Mouse (Mus musculus): ENCODE results near the gene Fam53b.

DNA sequence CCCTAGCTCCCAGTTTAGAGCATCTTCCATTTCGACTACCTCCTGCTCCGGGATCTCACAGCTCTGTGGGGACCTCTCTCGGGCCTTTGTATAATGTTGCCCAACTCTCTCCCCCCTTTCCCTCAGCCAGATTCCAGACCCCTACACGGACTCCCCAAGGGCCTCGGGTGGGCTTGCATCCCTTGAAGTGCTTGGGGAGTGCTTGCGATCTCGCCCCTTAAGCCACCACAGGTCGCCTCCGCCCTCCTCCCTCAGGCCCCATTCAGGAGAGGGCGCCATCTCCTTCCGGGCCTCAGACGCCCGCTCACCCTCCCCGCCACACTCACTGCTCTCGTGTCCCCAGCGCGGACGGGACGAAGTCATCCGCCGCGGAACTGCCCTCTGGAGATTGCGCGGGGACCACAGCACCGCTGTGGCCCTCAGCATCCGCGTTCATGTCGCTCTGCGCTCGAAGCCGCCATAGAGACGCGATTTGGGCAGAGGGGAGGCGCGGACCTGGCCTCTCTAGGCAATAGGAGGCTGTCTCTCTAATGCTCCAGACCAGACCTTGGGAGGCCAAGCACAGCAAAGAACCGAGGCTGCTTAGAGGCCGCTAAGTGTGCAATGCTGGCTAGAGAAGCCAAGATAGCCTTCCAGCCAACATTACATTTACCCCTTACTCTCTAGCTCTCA is 38.6 kb upstream of the Fam53b start, which contains the start of gene Eef1akmt2:
- TF ChIP-seq MYOG (IDR thresholded peaks at IDR 0.05; ENCODE audit: control insufficient read depth in 1 of 3, insufficient read depth in 1 of 3, insufficient read length in 2 of 3, low read depth in 2 of 3): no peak
- TF ChIP-seq E2F4 (IDR thresholded peaks at IDR 0.05; ENCODE audit: insufficient read depth): no peak
- TF ChIP-seq POLR2A (IDR thresholded peaks at IDR 0.05; ENCODE audit: insufficient read length, low read depth): peak; percentile 71
- no peak for TF ChIP-seq TCF12 (IDR thresholded peaks at IDR 0.05; ENCODE audit: insufficient read depth, poor library complexity, severe bottlenecking)
- peak; percentile 65 for TF ChIP-seq POLR2AphosphoS2 (IDR thresholded peaks at IDR 0.05; ENCODE audit: insufficient read length, low read depth)
- TF ChIP-seq MYOD1 (IDR thresholded peaks at IDR 0.05; ENCODE audit: control insufficient read depth in 1 of 3, insufficient read length in 2 of 3, low read depth in 2 of 3): peak in 1 of 3 experiments; percentile 6
- no peak for TF ChIP-seq USF1 (IDR thresholded peaks at IDR 0.05; ENCODE audit: low read depth)
- TF ChIP-seq MAX (IDR thresholded peaks at IDR 0.05; ENCODE audit: low read depth): no peak
- no peak for TF ChIP-seq REST (IDR thresholded peaks at IDR 0.05; ENCODE audit: insufficient read depth, insufficient read length)
